Mouse (Mus musculus) small intestine, adult 2 months (tissue): Measurements from ENCODE around the gene Haus2. TPM values are rescaled to one million over a fixed set of nuclear protein-coding genes. Genes with fewer than 3 reads are reported as not detected.
"Not testable (repeated sequence)": the region's sequence is repeated elsewhere in the genome, so short reads cannot be mapped to it uniquely, and the experiment has no call there.

Experiments used
- H3K27ac ChIP-seq: fragments of 200-500 bp; 2 replicates; pipeline ENCODE4 v1.5.1; 2012; ENCODE audit warnings: low read depth, low read length, control low read depth, inconsistent platforms; ENCODE audit not compliant: insufficient read depth
- H3K27me3 ChIP-seq: fragments of 200-500 bp; 2 replicates; pipeline ENCODE4 v1.6.1; 2012; ENCODE audit warnings: mild to moderate bottlenecking, moderate library complexity, low read length, inconsistent platforms; ENCODE audit not compliant: control insufficient read depth, insufficient read depth
- H3K36me3 ChIP-seq: fragments of 200-500 bp; 2 replicates; pipeline ENCODE4 v1.6.1; 2012; ENCODE audit warnings: mild to moderate bottlenecking, low read length, control low read depth, inconsistent platforms; ENCODE audit not compliant: control insufficient read depth, insufficient read depth
- H3K4me1 ChIP-seq: fragments of 200-500 bp; 2 replicates; pipeline ENCODE4 v1.6.1; 2012; ENCODE audit warnings: low read length, inconsistent platforms, mixed read lengths; ENCODE audit not compliant: control insufficient read depth, insufficient read depth, insufficient read length
- H3K4me3 ChIP-seq: fragments of 200-500 bp; 2 replicates; pipeline ENCODE4 v1.5.1; 2012; ENCODE audit warnings: low read depth, mild to moderate bottlenecking, control low read depth, inconsistent platforms, low read length, moderate library complexity
- CTCF ChIP-seq: fragments of 200-500 bp; IDR thresholded peaks from 2 replicates; pipeline ENCODE4 v1.5.1; 2012; ENCODE audit warnings: low read depth, mild to moderate bottlenecking, control low read depth, inconsistent platforms, low read length, moderate library complexity, mixed read lengths; ENCODE audit not compliant: insufficient replicate concordance, insufficient read length; ENCODE audit errors: extremely low read depth
- POLR2A ChIP-seq: fragments of 200-500 bp; IDR thresholded peaks from 2 replicates; pipeline ENCODE4 v1.6.1; 2012; ENCODE audit warnings: low read depth, mild to moderate bottlenecking, control low read depth, inconsistent platforms, low read length, moderate library complexity
- WGBS: fragments of 180-500 bp; shearing (Covaris S2); methylation state at CpG from one replicate; pipeline ENCODE4 v1.1.7; 2018; 5-methylcytosine and 5-hydroxymethylcytosine counted together
- polyA plus RNA-seq: library from polyadenylated mRNA; depleted of rRNA; stranded (reverse); fragments of >200 nt; gene quantifications from 2 replicates; pipeline ENCODE4 v1.2.3, GENCODE M21; 2012

Haus2 gene
- polyA plus RNA-seq, 1 experiment, result 1.6 TPM

DNA sequence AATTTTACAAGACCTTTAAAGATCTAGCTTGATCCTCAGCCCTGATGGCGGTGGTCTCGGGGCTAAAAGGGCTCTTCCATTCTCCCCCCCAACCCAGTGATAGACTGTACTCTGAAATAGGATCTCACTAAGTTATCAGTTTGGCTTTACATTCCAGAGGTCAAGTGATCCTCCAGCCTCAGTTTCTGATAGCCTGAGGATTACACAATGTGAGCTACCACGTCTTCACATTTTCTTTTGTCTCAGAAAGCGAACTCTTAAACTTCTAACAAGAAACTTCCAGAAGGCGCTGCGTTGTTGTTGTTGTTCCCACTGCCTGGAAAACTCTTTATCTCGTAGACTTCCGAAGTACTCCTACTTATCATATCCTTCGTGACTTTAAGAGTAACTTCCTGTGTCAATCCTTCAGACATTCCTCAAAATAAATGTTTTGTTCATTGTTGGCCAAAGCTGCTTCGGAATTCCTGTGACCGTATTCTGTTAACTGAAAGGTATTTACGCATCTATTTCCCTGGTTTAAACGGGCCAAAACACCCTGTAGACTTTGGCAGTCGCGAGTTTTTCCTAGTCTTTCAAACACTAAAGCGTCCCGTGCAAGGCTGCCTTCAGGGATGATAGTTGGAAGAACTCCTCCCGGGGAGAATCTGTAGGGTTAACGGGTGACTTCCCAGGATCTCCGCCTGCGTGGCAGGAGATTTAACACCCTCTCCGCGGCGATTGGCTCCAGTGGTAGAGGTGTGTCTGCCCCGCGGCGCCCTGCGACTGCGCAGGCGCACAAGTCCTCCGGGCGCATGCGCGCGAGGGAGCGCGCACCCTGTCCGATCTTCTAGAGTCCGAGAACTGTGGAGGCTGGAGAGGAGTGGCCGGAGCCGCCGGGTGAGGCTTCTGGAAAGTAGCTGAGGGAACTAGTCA is 42.0 kb upstream of the Haus2 start, which contains the start of gene Snap23:
Snap23 (plus strand) TSS at position 786 of the 912 bp plus-strand sequence.
- no peak for TF ChIP-seq CTCF
- peak; percentile 96 for TF ChIP-seq POLR2A
- peaks cover 3% of the 10 kb centered on the region; the same call in 1 of the 2 replicates for H3K4me1 ChIP-seq
- peaks cover 4% of the 10 kb centered on the region; the same call in 1 of the 2 replicates for H3K36me3 ChIP-seq
- peak within 1 kb of the TSS; percentile 92 for H3K27ac ChIP-seq
- H3K27me3 ChIP-seq, result no peaks in the 10 kb centered on the region
- WGBS, result under 1% methylated on average over 42 of the region's 42 CpGs
- H3K4me3 ChIP-seq, result peak within 1 kb of the TSS; percentile 96

DNA sequence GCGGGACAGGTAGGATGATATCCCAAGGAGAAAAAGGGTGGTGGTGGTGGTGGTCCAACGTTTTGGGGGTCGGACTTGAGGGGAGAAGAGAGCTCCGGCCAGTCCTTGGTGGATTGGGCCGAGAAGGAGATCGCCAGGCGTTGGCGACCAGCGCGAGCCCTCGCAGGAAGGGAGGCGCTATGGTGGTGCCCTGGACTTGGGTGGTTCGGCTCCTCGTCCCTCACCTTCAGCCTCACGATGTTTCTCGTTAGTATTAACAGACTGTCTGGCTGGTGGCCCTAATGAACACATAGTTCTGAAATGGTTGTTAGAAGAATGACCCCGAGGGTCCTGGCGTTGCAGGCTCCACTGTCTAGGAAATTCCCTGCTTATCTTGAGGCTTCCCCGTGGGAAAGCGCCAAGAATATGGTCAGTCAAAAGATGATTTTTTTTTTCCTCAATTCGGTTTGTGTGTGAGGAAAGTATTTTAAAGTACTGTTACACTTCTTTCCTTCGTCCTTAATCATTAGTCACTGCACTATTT is 41.3 kb upstream of the Haus2 start:
- WGBS, result 0% methylated on average over 22 of the region's 22 CpGs

DNA sequence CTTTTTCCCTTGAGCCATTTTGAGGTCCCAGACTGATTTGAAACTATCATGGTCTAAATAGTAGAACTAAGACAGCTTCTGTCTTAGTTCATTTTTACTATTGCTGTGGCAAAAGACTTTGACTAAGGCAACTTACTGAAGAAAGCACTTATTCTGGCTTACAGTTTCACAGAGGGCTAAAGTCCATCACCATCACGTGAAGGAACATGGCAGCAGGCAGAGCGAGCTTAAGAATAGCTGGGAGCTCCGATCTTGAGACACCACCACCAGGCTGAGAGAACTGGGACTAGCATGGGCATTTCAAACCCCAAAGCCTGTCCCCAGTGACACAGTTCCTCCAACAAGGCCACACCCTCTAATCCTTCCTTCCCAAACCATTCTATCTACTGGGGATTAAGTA is 38.1 kb upstream of the Haus2 start:
- Histone ChIP-seq H3K4me3 (no peak overlapping the region), H3K27me3 (no peaks in the 10 kb centered on the region), H3K36me3 (peaks cover 4% of the 10 kb centered on the region; the same call in 1 of the 2 replicates), H3K4me1 (peaks cover 3% of the 10 kb centered on the region; the same call in 1 of the 2 replicates), H3K27ac (no peak overlapping the region)
- 77% methylated on average over 3 of the region's 3 CpGs for WGBS
- TF ChIP-seq CTCF (no peak), POLR2A (no peak)

More for the DNA sequence above, 41.3 kb upstream of the Haus2 start:
- Histone ChIP-seq H3K4me1 (peaks cover 3% of the 10 kb centered on the region; the same call in 1 of the 2 replicates), H3K36me3 (peaks cover 4% of the 10 kb centered on the region; the same call in 1 of the 2 replicates), H3K27ac (peak overlapping the region; percentile 92), H3K27me3 (no peaks in the 10 kb centered on the region), H3K4me3 (peak overlapping the region; percentile 96)
- no peak for TF ChIP-seq POLR2A
- 0 out of 2 replicates have a peak, but pooled peaks have one; percentile 7 for TF ChIP-seq CTCF

DNA sequence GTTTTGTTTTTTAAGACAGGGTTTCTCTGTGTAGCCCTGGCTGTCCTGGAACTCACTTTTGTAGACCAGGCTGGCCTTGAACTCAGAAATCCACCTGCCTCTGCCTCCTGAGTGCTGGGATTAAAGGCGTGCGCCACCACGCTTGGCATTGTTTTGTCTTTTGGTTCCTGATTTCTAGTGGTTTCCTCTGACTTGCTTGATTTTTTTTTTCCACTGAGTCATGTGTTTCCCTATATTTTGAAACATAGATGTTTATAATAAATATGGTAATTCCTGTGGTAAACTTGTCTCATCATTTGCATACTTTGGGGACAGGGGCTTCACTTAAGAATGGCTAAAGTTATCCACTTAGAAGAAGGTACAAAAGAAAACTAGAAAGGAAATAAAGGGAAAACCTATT is 37.0 kb upstream of the Haus2 start:
- WGBS, result 93% methylated on average over 3 of the region's 3 CpGs
- not testable (repeated sequence) for H3K27ac ChIP-seq, H3K4me3 ChIP-seq, H3K27me3 ChIP-seq, H3K36me3 ChIP-seq, H3K4me1 ChIP-seq

DNA sequence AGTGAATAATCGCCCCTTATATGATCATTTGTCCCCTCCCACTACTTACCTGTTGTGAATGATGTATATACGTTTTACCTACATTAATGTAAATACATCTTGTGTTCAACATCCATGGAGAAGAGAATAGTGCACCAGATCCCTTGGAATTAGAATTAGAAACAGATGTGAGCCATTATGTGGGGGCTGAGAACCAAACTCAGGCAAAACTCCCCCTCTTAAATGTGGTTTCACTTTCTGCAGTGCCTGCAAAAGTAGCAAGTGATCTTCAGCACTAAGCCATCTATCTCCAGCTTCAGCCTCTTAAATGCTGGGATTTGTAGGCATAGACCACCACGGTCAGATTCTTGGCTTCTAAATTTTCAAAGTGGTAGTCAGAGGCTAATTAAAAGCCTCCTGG is 34.1 kb upstream of the Haus2 start:
- peaks cover 4% of the 10 kb centered on the region; the same call in 1 of the 2 replicates for H3K36me3 ChIP-seq
- H3K4me3 ChIP-seq, result no peak overlapping the region
- WGBS, result 75% methylated on average over 3 of the region's 3 CpGs
- TF ChIP-seq CTCF, result no peak
- TF ChIP-seq POLR2A, result no peak
- H3K4me1 ChIP-seq, result peaks cover 6% of the 10 kb centered on the region
- H3K27me3 ChIP-seq, result no peaks in the 10 kb centered on the region
- no peak overlapping the region for H3K27ac ChIP-seq

DNA sequence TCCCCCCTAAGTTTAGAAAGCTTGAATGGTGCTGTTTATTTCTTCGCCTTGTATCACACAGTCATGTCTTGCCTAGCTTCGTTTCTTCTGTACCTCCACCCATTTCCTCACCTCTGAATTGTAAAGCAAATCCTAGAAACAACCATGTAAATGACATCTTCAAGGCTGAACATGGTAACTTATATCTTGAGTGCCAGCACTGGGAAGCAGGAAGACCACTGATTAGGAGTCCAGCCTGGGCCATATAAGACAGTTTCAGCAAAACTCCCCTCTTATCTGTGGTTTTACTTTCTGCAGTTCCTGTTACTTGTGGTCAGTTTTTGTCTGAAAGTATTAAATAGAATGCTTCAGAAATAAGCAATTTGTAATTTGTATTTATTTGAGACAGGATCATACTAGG is 33.2 kb upstream of the Haus2 start:
- 85% methylated on average over 2 of the region's 2 CpGs for WGBS

DNA sequence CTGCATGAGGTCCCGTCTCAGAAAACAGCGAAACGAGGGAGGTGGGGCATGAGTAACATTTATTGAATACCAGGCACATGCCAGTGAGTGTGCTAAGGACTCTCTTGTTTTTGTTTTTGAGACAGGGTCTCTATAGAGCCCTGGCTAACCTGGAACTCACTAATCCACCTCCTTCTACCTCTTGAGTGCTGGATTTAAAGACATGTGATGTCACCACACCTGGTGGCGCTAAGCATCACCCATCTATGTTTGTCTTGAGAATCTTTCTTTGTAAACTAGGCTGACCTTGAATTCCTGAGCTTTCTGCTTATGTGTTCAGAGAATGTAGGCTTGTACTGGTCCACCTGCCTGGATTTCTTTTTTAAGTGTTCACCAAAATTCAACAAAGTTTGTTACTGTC is 31.4 kb upstream of the Haus2 start:
- peak overlapping the region; percentile 56; the same call in 1 of the 2 replicates for H3K27ac ChIP-seq

More for the DNA sequence above, 33.2 kb upstream of the Haus2 start:
- Histone ChIP-seq H3K36me3 (peaks cover 4% of the 10 kb centered on the region; the same call in 1 of the 2 replicates), H3K27me3 (no peaks in the 10 kb centered on the region), H3K4me3 (no peak overlapping the region), H3K27ac (no peak overlapping the region), H3K4me1 (peaks cover 6% of the 10 kb centered on the region)
- TF ChIP-seq CTCF, result no peak
- TF ChIP-seq POLR2A, result no peak

More for the DNA sequence above, 31.4 kb upstream of the Haus2 start:
- no peaks in the 10 kb centered on the region for H3K36me3 ChIP-seq
- H3K27me3 ChIP-seq, result no peaks in the 10 kb centered on the region
- peaks cover 8% of the 10 kb centered on the region for H3K4me1 ChIP-seq
- H3K4me3 ChIP-seq, result no peak overlapping the region
- WGBS, result 59% methylated on average over 4 of the region's 4 CpGs
- TF ChIP-seq CTCF (no peak), POLR2A (no peak)
